Mouse (Mus musculus) stomach, postnatal 0 days (tissue): ENCODE measurements at regions not wholly inside any gene's neighbourhood (a gene's known extent, or its start where the extent isn't known, plus 50 kb on each side); places are given as distances from the start of the nearest gene placed in this dataset.

Experiments used
- CTCF ChIP-seq: IDR thresholded peaks from 2 replicates; pipeline ENCODE4 v1.5.1; 2016; ENCODE audit warnings: antibody characterized with exemption, low read depth, mild to moderate bottlenecking, moderate library complexity
- EP300 ChIP-seq: optimal IDR thresholded peaks from 2 replicates; pipeline ENCODE3; 2016; ENCODE audit warnings: antibody characterized with exemption

DNA sequence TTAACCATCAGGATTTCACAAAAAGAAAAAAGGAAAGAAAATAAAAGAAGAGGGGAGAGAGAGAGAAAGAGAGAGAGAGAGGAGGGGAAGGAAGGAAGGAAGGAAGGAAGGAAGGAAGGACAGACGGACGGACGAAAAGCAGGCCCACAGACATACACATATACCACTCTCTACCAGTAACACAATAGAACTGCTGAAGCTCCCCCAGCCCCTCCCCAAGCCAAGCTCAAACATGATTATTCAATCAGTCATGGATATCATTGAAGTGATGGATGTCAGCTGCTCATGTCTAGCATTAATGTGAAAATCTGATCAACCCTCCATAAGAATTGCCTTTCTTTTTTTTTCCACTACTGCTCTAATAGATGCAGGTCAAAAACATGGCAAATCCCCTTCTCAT, 161.2 kb downstream of the Mreg start:
- TF ChIP-seq CTCF = no peak
- TF ChIP-seq EP300 = no peak
